Mouse (Mus musculus) adrenal gland (tissue): ENCODE measurements around the gene Tmpo.

Experiments used
- intact Hi-C: fragments of 180-260 bp; cut with DNase I; formaldehyde crosslinking; loops from one replicate; pipeline ENCODE4 v1.15.1; 2025

Tmpo gene

DNA sequence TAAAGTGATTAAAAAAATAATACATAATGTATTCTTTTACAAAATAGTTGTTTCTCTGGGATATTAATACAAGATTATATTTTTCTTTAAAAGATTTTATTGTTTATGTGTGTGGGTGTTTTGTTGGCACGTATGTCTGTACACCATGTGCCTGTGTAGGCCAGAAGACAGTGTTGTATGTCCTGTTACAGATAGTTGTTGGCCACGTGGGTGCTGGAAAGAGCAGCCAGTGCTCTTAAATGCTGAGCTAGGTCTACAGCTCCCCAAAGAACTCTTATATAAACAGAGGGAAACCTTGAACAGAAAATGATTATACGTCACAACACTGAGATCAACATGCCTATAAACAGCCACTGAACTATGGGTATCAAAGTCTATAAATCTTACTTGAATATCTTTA lies 16.6 kb downstream of the Tmpo start:
- intact Hi-C loops, result no loop called here

DNA sequence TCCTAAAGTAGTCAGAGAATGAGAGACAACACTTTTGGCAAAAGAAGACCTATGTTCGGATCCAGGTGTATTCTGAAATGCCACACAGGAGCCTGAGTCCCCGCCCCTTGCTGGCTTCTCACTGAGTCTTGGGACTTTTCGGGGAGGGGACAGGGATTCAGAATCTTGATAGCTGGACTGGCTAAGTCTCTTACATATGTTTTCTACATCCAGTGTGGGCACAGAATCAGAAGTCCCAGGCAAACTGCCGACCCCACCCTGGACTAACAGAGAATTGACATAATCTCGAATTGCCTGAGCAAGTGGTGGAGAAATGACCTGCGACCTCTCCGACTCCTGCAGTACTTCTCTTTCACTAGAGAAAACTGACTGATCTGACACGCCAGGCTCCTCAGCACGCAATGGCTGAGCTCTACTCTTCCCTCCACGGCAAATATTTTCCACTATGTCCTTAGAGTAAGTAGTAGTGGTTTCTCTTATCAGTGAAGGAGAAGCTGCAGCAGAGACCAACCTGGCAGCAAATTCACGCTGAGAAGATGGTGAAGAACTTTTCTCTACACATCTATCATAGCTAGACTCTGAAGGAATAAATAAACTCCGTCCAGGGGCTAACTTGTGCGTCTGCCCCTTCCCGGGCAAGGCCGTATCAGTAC lies 18.5 kb downstream of the Tmpo start:
- intact Hi-C loops, result no loop called here

DNA sequence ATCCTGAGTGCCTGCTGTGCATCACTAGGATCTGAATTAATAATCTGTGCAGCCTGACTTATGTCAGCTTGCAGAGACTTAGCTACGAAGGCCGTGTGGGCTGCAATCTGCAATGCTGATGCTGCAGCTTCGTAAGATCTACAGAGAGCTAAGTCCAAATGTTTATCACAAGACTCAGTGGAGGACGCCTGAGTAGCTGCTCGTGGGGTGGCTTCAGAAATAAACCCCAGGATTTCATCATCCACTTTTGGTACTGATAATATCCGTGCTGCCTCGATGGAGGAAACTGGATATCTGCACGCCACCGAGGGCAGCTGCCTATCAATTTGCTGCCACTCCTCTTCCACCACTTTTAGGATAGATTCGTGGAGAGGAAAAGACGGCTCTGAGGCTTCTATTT lies 19.0 kb downstream of the Tmpo start:
- intact Hi-C loops, result no loop called here

DNA sequence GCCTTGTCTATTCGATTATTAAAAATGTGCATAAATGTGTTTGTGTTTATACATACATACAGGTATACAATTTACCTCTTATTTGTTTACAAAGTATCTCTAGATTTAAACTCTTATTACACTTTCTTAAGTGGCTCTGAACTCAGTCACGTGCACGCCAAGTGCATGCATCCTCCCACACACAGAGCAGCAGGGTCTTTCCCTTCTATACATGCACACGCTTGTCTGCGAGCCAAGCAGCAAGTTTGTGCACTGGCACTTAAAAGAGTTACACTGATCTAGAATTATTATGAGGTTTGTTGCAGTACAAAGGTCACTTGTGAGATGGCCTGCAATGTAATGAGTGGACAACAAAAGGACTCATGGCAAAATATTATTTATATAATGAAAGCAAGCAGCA lies 20.1 kb downstream of the Tmpo start:
- intact Hi-C loops, result no loop called here

DNA sequence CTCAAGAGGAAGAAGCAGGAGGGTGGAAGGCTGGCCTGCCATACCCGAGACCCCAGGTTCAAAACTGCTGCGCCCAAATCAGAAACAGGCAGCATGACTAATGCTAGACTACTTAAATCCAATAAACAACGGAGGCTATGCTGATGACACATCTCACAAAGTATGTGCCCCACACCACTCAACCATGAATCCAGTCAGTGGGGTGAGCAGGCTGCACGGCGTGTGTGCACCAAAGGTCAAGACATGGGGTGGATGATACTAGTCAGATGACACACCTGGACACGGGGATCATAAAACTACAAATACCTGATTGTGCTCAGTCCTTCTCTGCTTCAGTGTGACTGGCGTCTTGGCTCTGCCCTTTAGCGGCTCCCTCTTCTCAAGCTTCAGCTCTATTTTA lies 22.7 kb downstream of the Tmpo start:
- intact Hi-C loops, result no loop called here

DNA sequence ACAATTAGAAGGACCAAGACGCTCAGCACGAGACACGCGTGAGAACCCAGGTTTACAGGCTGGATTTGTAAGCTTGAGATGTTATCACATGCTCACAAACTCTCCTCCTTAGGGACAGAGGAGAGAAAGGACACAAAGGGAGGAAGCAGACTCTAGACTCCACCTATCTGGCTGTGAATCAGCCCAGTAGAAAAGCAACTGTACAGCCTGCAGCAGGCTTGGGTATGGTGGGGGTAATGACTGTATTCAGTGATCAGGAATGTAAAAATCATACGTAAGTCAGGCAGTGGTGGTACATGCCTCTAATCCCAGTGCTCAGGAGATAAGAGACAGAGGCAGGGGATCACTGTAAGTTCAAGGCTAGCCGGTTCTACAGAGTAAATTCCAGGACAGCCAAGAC lies 24.8 kb downstream of the Tmpo start:
- intact Hi-C loops, result no loop called here

DNA sequence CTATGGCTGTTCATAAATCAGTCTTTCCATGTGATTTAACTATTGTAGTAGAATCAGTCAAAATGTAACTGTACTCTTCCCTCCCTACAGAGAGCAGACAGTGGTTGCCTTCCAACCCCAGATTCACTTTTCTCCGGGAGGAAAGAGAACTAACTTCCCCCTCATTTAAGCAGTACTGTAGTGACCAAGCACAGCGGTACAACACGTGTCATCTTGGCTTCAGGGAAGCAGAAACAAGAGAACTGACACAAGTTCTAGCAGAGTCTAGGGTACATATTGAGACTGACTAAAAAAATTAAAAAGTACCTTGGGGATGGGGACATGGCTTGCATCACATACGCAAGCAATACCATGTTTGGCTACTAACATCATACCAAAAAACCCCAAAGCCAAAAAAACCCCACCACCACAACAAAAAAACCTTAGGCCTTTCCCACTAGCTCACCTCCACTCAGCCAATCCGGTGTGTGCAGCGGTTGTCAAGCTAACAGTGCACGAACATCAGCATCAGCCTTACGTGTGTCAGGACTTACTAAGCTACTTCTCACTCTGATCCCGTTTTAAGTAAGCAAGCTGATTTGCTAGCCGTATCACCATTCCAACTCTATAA lies 27.1 kb downstream of the Tmpo start:
- intact Hi-C loops, result no loop called here

DNA sequence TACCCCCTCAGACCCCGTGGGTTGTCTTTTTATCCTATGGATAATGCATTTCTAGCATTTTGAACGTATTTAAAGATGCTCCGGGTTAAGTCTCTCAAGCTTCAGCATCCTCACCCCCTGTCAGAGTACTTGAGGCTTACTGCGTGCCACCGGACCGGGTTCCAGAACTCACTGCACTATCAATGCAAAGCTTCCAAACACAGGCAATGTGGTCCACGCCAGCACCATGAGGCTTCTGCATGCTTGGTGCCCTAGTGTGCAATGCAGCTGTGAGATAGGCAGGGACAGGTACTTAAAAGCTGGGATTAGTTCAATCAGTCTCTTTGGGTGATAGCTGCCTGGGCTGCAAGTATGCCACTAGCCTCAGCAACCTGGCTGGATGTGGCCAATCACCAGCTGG lies 35.7 kb downstream of the Tmpo start:
- intact Hi-C loops, result no loop called here

DNA sequence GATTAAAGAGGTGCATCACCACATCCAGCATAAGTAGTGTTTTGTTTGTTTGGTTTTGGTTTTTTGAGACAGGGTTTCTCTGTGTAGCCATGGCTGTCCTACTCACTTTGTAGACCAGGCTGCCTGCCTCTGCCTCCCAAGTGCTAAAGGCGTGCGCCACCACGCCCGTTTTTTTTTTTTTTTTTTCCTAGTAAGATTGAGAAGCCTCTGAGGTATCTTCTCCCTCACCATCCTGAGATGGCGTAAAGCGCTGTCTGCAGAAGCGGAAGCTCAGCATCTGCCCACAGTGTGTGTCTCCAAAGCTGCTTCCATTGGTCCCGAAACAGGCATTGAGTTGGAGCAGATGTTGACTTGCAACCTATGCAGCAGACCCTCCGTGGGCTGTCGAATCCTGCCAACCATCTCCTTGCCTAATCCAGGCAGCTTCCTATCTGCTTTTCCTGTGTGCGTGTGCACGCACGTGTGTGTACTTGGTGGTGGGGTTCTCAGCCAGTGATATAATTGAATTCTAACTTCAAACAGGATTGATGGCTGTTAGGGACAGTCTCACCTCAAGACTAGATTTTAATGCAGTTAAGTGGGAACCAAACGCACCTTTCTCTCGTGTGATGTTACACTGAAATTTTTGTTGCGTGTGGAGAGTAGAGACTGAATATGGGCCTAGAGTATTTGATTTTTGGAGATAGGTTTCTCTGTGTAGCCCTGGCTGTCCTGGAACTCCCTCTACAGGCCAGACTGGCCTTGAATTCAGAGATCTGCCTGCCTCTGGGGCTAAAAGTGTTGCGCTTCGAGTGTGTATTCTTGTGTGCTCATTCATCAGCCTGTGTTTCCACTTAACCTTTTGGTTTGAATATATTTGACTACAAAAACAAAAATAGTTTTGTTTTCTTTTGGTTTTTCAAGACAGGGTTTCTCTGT lies 37.5 kb downstream of the Tmpo start:
- intact Hi-C loops, result loop anchor here (5.0 kb wide), 3 partner anchors 71 to 411 kb away; no protein-coding TSS in a partner anchor

DNA sequence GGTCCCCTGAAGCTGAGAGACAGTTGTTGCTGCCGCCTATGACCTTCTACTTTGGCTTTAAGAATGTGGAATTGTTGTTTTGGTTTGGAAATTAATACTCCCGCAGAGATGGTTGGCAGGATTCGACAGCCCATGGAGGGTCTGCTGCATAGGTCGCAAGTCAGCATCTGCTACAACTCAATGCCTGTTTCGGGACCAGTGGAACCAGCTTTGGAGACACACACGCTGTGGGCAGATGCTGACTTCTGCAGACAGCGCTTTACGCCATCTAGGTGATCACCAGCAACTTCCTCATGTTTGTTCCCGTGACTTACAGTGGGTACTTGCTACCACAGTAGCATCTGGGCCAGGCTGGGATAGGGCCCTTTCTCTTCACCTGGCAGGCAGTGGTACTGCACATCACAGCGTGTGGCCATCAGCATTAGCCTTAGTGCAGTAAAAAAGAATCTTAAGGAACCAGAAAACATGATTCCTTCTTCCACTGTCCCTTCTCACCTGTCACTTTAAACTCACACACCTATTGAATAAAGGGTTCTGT lies 38.4 kb downstream of the Tmpo start:
- intact Hi-C loops, result loop anchor here (5.0 kb wide), 3 partner anchors 70 to 410 kb away; no protein-coding TSS in a partner anchor

DNA sequence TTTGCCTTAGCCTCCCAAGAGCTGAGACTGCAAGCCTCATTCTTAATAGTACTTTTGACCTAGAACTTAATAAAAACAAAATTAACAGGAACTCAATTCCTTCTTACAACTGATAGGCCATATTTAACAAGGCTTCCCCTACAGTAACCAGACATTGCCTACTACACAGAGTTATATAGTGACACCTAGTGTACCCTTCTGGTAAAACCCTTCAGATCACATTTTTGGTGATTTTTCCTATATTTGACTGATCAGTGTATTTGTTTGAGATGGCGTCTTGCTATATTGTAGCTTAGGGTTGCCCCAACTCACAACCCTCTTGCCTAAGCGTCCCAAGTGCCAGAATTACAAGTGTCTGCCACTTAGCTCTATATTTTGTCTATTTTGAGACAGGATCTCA lies 39.6 kb downstream of the Tmpo start:
- intact Hi-C loops, result loop anchor here (5.0 kb wide), 3 partner anchors 69 to 409 kb away; no protein-coding TSS in a partner anchor

DNA sequence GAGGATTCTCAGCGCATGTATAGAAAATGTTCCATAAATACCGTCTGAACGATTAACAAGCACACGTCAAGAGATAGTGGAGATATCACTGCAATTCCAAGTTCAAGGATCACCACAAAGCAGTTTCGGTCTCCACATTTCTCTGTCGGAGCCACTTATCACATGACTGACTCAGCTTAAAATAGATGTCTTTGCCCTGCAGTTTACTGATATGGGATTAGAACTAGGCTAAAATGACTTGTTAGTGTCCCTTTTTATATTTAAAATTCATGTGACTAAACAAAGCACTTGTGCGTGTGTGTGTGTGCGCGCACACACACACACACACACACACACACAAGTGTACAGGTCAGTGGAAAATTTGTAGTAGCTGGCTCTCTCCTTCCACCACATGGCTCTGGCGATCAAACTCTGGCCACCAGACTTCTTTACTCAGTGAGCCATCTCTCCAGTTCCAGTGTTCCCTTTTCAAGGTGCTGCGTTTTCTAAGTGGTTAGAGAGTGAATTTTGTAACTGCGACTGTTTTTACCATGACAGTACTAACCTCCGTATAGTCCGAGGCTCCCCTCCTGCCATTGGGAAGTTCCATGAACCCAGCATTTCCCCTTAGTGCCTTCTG lies 41.9 kb downstream of the Tmpo start:
- intact Hi-C loops, result no loop called here

DNA sequence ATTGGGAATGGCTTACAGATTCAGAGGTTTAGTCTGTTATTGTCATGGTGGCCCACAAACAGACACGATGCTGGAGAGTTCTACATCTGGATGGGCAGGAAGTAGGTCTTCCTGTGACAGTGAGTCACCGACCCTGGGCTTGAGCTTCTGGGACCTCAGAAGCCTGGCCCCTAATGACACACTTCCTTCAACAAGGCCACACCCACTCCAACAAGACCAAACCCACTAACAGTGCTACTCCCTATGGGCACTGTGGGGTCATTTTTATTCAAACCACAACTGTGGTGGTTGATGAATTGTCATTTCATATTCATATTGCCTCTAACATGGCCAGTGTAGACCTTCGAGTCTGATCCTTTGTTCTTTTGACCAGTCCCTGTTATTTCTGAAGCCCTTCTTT lies 42.8 kb downstream of the Tmpo start:
- intact Hi-C loops, result no loop called here

DNA sequence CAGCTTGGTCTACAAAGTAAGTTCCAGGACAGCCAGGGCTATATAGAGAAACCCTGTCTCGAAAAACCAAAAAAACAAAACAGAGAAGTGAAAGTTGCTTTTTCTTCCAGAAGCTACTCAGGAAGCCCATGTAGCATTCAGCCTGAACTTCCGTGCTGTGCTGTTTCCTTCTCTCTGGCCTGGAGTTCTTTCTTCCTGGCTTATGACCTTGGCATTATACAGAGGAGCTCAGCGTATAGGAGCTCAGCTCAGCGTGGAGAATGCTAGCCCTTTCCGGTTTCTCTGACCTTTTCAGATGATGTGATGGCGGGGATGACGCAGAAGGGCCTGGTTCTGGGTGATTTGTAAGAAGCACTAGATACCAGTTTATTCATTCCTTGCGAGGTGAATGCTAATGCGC lies 43.7 kb downstream of the Tmpo start:
- intact Hi-C loops, result no loop called here

DNA sequence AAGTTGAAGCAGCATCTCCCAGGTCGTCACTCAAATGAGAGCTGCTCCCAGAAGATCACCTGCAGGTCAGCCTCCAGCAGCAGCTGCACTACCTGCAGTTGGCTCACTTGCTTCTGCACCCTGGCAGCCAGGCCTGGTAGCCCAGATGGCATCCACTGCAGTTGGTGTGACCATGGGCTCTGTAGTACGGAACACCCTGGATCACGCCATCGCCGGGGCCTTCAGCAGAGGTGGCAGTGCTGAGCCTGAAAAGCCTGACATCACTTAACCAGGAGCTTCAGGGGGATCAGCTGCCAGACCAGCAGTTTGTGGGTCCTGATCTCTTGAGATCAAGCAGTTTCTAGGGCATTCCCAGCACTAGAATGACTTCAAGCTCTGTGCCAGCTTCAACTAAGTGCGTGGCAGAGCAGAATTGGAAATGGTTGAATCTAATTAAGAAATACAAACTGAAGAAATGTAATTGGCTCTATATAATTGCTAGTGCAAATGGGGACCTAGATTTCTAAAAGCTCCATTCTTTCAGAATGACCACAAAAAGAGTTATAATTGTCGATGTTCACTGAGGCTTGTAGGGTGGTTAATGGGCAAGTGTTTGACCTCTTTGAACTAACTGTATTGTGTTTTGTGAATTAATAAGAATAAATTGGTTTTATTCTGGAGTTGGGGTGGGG lies 45.7 kb downstream of the Tmpo start:
- intact Hi-C loops, result no loop called here

DNA sequence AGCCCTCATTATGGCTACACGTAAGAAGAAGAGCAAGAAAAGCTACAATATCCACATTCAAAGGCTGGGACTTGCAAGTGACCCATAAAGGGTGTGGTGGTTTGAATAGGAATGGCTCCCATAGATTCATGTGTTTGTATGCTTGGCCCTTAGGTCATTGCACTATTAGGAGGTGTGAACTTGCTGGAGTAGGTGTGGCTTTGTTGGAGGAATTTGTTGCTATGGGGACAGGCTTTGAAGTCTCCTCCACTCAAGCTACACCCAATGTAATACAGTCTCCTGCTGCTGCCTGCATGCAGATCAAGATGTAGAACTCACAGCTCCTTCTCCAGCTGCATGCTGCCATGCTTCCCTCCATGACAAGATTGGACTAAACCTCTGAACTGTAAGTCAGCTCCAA lies 49.5 kb downstream of the Tmpo start:
- intact Hi-C loops, result no loop called here

DNA sequence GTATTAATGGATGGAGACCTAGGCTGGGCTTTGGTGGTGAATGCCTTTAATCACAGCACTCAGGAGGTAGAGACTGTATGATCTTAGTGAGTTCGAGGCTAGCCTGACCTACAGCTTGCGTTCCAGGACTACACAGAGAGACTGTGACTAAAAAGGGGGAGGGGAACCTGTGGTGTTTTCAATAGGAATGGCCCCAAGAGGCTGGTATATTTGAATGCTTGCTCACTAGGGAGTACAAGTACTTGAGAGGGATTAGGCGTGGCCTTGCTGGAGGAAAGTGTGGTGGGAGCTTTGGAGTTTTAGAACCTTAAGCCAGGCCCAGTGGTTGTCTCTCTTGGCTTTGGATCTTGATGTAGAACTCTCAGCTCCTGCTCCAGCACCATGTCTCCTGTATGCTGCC lies 50.3 kb downstream of the Tmpo start:
- intact Hi-C loops, result no loop called here

DNA sequence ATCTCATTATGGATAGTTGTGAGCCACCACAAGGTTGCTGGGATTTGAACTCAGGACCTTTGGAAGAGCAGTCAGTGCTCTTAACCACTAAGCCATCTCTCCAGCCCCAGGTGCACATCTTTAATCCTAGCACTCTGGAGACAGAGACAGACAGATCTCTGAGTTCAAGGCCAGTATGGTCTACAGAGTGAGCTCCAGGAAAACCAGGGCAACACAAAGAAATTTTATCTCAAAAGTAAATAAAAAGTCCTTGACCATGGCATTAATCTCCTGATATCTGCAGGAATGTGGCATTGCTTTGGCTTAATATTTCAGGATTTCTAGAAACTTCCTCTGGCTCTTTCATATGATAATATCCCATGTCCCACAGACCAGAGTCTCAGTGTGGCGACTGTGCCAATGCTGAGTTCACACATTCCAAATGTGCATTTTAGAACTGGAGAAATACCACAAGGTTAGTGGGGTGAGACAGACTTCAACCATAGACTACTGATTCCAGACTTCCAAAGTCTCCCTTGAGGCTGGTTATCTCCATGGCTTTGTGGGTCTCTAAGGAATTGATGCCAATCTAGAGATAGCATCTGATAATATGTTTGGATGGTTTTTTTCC lies 52.5 kb downstream of the Tmpo start:
- intact Hi-C loops, result no loop called here

DNA sequence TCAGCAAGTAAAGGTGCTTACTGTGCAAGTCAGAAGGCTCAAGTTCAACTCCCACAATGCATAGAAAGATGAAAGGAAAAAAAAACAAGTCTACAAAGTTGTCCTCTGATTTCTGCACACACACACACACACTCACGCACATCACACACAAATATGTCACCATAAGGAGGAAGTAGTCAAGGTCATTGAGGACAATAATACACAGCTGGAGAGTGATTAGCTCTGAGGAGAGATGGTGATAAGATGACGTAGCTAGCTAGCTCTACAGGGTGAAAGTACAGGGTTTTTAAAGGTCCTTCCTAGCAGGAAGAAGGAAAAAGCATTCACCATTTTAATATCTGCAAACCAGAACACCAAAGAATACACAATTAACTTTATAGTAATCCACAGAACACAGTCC lies 53.7 kb downstream of the Tmpo start:
- intact Hi-C loops, result no loop called here

DNA sequence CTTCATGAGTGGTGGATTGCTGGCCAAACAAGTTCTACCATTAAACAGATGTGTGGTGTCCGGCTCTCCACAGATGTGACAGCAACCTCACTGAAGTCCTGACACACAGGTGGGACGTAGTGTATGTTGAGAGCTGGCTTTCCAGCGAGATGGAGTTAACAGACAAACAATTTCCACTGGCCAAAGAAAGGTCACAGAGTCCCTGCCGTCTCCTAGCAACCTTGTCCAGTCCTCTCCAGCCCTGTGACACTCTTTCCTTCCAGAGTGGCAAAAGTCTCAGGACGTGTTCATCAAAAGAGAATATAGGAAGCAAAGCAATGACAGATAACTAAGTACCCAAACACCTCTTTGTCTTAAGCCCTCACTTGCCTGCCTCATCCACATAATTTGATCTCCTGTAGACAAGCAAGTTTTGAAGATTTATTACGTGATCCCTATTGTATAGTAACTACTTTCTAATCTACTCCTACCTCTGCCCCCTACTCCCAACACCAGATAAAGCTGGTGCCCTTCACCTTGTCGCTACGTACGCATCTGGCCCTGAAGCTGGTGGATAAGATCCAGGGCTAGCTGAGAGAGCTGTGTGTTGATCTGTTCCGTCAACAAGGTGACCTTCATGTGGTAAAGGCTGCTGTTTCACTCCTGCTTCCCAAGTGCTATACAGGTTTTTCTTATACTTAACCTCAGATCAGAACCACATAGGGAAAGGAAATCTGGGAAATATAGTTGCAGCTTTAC lies 54.3 kb downstream of the Tmpo start:
- intact Hi-C loops, result no loop called here
